Mouse (Mus musculus): ENCODE results near the gene Sufu.

The Sufu gene

GRCm38 (mm10) chr19:46434148-46434547 is 37.5 kb downstream of the Sufu start:
- no peak for DNase-seq

- DNase-seq = no peak
These were observed 37.9 kb downstream of the Sufu start for GRCm38 (mm10) chr19:46434591-46434990.

GRCm38 (mm10) chr19:46435492-46435891 is 38.8 kb downstream of the Sufu start:
- no peak for DNase-seq

DNA sequence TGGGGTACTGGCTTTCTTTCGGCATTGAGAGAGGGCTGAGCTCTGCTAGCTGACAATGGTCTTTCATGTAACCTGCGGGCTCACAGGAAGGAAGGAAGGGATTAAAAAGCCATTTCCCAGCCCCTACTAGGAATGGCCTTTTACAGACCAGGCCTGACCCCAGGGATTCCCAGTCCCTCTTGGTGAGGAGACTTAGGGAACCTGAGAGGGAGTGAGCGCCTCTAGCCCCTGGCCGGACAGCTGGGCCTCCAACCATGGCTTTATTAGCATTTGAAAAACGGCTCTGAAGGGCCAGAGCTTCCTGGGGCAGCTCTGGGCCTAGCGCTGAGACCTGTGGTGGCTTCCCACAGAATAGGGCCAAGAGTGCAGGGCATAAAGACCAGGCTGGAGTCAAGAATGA is 46.8 kb downstream of the Sufu start:
- no peak for DNase-seq

- peak; percentile 92 for DNase-seq
These were observed 47.5 kb downstream of the Sufu start for GRCm38 (mm10) chr19:46444209-46444608.

- no peak for DNase-seq
These were observed 48.9 kb downstream of the Sufu start for GRCm38 (mm10) chr19:46445641-46446040.

GRCm38 (mm10) chr19:46446436-46447020 is 49.8 kb downstream of the Sufu start:
- DNase-seq = no peak

DNA sequence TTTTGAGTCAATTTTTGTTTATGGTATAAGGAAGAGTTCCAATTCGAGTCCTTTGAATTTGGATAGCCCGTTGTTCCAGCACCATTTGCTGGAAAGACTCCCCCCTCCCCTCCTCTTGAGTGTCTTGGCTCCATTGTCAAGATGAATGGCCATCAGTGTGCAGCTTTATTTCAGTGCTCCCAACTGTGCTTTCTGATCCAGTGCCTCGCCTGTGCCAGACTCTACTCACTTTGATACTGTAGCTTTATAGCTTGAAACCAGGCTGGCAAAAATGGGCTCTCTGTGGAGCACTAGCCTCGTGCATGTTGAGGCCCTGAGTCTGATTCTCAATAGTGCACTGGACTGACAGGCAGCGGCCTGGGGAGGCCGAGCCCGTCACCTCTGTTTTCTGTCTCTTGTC is 50.4 kb downstream of the Sufu start:
- DNase-seq = no peak

GRCm38 (mm10) chr19:46447911-46448310 is 51.2 kb downstream of the Sufu start:
- DNase-seq = no peak

DNA sequence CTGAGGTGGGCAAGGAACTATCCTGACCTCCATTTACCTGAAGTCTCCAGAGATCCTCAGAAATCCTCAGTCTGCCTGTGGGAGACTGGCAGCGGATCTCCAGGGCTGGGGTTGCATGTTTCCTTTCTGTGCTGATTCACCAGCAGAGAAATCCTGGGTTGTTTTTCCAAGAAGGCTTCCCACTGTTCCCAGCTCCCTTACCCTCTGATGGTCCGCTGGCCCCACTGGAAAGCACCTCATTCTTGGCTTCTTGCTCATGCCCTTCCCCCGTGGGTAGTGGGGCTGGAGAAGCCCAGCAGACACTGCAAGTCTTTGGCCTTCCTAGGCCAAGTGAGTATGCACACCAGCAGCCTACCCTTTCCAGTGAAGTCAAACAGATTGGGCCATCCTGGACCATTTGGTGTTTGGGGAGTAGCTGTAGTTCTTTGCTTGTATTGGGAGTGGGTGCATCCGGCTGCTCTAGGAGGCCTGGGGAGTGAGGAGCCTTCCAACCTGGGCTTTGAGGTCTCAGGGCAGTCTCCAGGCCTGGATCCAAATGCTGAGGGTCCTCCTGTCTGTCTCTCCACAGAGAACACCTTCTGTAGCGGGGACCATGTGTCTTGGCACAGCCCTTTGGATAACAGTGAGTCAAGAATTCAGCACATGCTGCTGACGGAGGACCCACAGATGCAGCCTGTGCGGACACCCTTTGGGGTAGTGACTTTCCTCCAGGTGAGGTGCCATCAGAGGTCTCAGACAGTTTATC is 52.7 kb downstream of the Sufu start:
- no peak for DNase-seq

- DNase-seq = peak; percentile 72
These were observed 55.5 kb downstream of the Sufu start for GRCm38 (mm10) chr19:46452052-46452827.

DNA sequence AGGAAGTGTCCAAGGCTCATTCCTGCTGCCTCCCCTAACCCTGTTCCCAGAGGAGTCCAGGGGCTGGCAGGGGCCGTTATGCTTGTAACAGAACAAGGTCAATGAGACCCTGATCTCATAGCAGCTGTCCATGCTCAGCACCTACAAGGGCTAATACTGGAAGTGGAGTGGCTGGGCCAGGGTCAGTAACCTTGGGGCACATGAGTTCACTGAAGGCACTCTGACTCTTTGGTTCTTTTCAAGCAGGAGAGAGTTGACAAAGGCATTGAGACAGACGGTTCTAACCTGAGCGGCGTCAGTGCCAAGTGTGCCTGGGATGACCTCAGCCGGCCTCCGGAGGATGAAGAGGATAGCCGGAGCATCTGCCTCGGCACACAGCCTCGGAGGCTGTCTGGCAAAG is 56.2 kb downstream of the Sufu start:
- DNase-seq = no peak

GRCm38 (mm10) chr19:46454126-46454880 is 57.6 kb downstream of the Sufu start:
- no peak for DNase-seq

DNA sequence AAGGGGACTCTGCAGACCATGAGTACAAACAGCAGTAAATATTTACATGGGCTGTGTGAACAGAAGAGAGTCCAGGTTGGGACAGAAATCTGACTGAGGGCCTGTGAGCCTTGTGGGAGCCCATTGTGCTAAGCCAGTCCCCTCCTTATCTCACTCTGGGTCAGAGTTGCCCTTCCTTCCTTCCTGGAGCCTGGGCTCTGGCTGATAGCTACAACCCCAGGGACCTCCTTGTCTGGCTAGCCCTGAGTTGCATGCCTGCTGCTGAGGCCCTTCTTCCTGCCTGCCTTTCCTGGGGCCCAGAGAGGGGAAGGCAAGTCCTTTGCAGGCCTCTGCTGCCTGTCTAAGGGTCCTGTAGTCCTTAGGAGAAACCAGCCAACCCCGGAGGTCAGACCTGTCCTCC is 58.3 kb downstream of the Sufu start:
- peak; percentile 68 for DNase-seq

DNA sequence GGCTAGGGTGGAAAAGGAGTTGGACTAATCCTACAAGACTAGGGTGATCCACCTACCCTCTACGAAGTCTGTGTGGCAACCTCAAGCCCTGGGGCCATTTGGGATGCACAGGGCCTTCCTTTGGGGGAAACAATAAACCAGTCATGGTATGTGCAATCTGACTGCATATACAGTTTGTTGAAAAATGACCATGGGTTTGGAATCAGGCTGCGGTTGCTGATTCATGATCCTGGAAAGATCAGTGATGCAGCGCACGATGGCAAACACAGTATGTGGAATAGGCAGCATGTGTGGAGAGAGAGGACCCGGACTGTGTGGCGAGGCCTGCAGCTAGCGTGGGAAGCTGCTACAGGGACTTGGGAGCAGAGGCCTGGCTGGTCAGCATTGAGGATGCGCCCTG is 58.9 kb downstream of the Sufu start:
- DNase-seq = no peak

DNA sequence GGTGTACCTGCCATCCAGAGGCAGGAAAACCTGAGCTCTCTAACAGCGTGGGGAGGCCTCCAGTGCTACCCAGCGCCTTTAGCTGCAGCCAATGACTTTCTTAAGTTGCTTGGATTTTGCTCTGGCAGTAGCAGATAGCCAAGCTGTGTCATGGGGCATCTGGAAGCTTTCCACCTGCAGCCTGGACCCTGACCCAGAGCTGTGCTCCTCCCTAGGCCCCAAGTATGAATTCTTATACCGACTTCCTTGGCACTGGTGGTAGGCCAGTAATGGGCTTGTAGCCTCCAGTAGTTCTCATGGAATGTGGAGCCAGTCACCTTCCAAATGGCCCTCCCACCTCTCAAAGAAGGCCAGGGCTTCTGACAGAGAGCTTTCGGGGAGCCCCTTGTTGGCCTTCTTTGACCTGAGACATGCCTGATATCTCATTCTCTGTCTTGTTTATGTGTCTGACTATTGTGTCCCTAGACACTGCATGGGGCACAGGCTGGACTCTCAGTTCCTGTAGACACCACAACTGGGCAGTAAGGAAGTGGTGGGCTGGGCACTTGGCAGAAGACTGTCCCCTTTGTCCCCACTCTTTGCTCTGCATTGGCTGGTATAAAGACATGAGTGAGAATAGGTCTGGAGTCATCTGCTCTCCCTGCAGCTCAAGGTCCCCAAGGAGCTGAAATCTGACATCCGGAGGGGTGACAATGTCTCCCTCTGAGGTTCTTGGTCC is 59.5 kb downstream of the Sufu start:
- peak; percentile 94 for DNase-seq

GRCm38 (mm10) chr19:46457798-46458197 is 61.1 kb downstream of the Sufu start:
- no peak for DNase-seq

DNA sequence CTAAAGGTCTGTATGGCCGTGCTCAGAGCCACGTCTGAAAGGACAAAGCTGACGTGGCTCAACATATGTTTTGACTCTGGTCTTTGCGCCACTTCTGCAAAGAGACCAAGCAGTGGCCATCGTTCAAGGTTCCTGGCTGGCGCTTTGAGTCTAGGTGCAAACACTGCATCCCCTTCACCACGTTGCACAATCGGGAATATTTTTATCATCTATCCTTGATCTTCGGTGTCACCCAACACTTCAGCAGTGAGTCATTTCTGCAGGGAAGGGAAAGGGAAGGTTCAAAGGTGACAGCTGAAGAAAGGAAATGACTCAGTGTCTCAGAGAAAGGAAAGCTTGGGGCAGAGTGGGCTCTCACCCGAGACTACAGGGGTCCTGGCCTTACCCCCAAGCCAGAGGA is 62.6 kb downstream of the Sufu start:
- DNase-seq = no peak

- no peak for DNase-seq
These were observed 63.2 kb downstream of the Sufu start for GRCm38 (mm10) chr19:46459889-46460288.

GRCm38 (mm10) chr19:46462574-46462973 is 65.9 kb downstream of the Sufu start:
- peak; percentile 74 for DNase-seq

DNA sequence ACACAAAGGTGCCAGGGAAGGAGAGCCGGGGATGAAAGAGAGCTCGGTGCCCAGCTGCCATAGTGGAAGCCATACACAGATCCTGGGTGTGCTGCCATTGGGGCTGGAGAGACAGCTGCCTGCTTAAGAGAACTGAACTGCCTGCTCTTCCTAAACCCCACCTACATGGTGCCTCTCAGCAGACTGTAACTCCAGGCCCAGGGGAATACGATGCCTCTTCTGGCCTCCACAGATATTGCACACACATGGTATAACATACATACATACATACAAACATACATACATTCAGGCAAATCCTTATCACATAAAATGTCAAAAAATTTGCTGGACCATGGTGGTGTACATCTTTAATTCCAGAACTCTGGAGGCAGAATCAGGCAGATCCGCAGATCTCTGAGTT is 66.8 kb downstream of the Sufu start:
- DNase-seq = no peak

- DNase-seq = no peak
These were observed 69.5 kb downstream of the Sufu start for GRCm38 (mm10) chr19:46466160-46466559.

DNA sequence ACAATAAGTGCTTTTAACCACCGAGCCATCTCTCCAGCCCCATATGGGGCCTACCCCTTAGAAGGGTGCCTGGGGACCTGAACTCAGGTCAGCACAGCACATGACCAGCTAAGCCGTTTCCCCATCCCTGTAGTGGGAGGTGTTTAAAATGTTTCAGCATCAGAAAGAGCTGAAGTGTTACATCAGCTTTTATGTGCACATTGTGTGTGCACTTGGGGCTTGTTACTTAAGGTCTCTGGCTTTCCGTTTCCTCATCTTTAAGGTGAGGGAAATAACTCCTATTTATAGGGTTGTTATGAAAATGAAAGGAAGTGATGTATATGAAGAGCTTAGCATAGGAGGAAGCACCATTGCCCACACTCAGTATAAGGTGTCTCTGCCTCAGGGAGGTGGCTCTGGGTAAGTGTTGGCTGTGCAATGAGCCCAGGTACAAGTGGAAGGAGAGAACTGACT is 70.4 kb downstream of the Sufu start:
- DNase-seq = no peak

All from kidney, adult 9 months (tissue).